In the genomic region with DNA sequence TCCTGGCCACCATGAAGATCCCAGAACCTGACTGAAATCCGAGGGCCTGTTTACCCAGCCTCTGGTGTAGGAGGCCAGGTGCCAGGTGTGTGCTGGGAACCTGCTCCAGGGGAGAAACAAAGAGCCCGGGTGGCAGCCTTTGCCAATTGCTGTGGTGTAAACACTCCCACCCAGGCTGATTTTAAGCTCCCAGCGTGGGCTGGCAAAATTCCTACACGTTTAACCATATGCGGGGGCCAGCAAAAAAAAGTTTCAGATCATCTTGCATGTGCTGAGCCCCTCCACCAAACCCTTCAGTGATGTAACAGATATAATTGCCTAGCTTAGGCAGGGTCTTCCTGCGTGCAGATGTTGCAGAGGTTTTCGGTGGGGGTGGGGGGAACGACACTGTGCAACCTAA, we compare ENCODE assay signal across 20 mouse cellular contexts. TPM values are rescaled to one million over a fixed set of nuclear protein-coding genes. Genes with fewer than 3 reads are reported as not detected.
DNase-seq lines count a peak whose midpoint lies in the region; ATAC-seq and TF ChIP-seq lines count a peak whose summit lies in the region.
"Had no signal": no experiment of that assay in that cellular context is flagged by ENCODE, and none has a peak within 500 bp of the region (broad histone marks: within the 10 kb centered on the region; RNA-seq: fewer than 3 reads in every experiment).

No protein-coding gene starts in this region.

- no peak for ATAC-seq in intestine, embryonic 14.5 days (replicated peaks; ENCODE audit: low FRiP score, low TSS enrichment, low read depth)
- ATAC-seq in intestine, postnatal 0 days, result no peak
- ATAC-seq in embryonic facial prominence, embryonic 13.5 days (ENCODE audit: insufficient number of reproducible peaks, insufficient read depth, low FRiP score, low TSS enrichment, low read depth), result no peak
- no peak for ATAC-seq in intestine, embryonic 15.5 days
- ATAC-seq in stomach, embryonic 16.5 days (ENCODE audit: insufficient read depth, low FRiP score), result no peak
- ATAC-seq: activated CD4-positive, CD25-positive, alpha-beta regulatory T cell, adult 4 months; forebrain, embryonic 15.5 days; Patski had no signal

- H3K36me3 ChIP-seq in intestine, embryonic 14.5 days (ENCODE audit: control insufficient read depth, insufficient read depth, low read length), result no peaks in the 10 kb centered on the region
- no peaks in the 10 kb centered on the region for H3K36me3 ChIP-seq in intestine, postnatal 0 days (ENCODE audit: control insufficient read depth, insufficient read depth)
- no peaks in the 10 kb centered on the region for H3K36me3 ChIP-seq in embryonic facial prominence, embryonic 13.5 days
- H3K36me3 ChIP-seq in intestine, embryonic 15.5 days, result no peaks in the 10 kb centered on the region
- H3K36me3 ChIP-seq in stomach, embryonic 16.5 days (ENCODE audit: control insufficient read depth, insufficient read depth, low read length), result no peaks in the 10 kb centered on the region
- H3K36me3 ChIP-seq: forebrain, embryonic 15.5 days; heart, embryonic 15.5 days; hindbrain, embryonic 10.5 days had no signal

- DNase-seq in intestine, embryonic 14.5 days (ENCODE audit: low spot score), result no peak
- DNase-seq in gastrocnemius, postnatal 10 days, result no peak
- no peak for DNase-seq in natural killer cell, adult 2 months (ENCODE audit: low spot score in 2 of 2)
- DNase-seq: adrenal gland, postnatal 14 days; cerebellum, adult 11-12 months; cerebellum, adult 9-10 months; cerebellum, postnatal 25 days; heart, adult 2 months had no signal

- no peaks in the 10 kb centered on the region for H3K9me3 ChIP-seq in intestine, embryonic 14.5 days (ENCODE audit: control insufficient read depth, low read length)
- H3K9me3 ChIP-seq in intestine, postnatal 0 days (ENCODE audit: control insufficient read depth), result no peaks in the 10 kb centered on the region
- no peaks in the 10 kb centered on the region for H3K9me3 ChIP-seq in embryonic facial prominence, embryonic 13.5 days
- no peaks in the 10 kb centered on the region for H3K9me3 ChIP-seq in intestine, embryonic 15.5 days
- no peaks in the 10 kb centered on the region for H3K9me3 ChIP-seq in stomach, embryonic 16.5 days (replicated peaks; ENCODE audit: control insufficient read depth, low read length)
- H3K9me3 ChIP-seq: forebrain, embryonic 15.5 days; heart, embryonic 15.5 days; hindbrain, embryonic 10.5 days had no signal

- no peaks in the 10 kb centered on the region for H3K27me3 ChIP-seq in intestine, embryonic 14.5 days (replicated peaks; ENCODE audit: control insufficient read depth, insufficient read depth, low read length)
- no peaks in the 10 kb centered on the region for H3K27me3 ChIP-seq in intestine, postnatal 0 days (replicated peaks; ENCODE audit: control insufficient read depth, insufficient read depth, low read length)
- H3K27me3 ChIP-seq in embryonic facial prominence, embryonic 13.5 days, result no peaks in the 10 kb centered on the region
- H3K27me3 ChIP-seq in intestine, embryonic 15.5 days (replicated peaks), result no peaks in the 10 kb centered on the region
- no peaks in the 10 kb centered on the region for H3K27me3 ChIP-seq in stomach, embryonic 16.5 days (ENCODE audit: control insufficient read depth, insufficient read depth, low read length)
- H3K27me3 ChIP-seq: CH12.LX; forebrain, embryonic 15.5 days; heart, embryonic 15.5 days; Patski had no signal

- H3K4me3 ChIP-seq in intestine, embryonic 14.5 days (ENCODE audit: low read depth, low read length), result no peak overlapping the region
- H3K4me3 ChIP-seq in intestine, postnatal 0 days (ENCODE audit: low read depth, low read length), result no peak overlapping the region
- H3K4me3 ChIP-seq in embryonic facial prominence, embryonic 13.5 days, result no peak overlapping the region
- no peak overlapping the region for H3K4me3 ChIP-seq in intestine, embryonic 15.5 days (replicated peaks)
- no peak overlapping the region for H3K4me3 ChIP-seq in stomach, embryonic 16.5 days (replicated peaks; ENCODE audit: low read length)
- H3K4me3 ChIP-seq: forebrain, embryonic 15.5 days; heart, adult 2 months; heart, embryonic 15.5 days; hindbrain, embryonic 10.5 days had no signal

- no peak overlapping the region for H3K4me2 ChIP-seq in intestine, embryonic 14.5 days (ENCODE audit: low read length)
- no peak overlapping the region for H3K4me2 ChIP-seq in intestine, postnatal 0 days (replicated peaks; ENCODE audit: low read depth)
- no peak overlapping the region for H3K4me2 ChIP-seq in embryonic facial prominence, embryonic 13.5 days
- no peak overlapping the region for H3K4me2 ChIP-seq in intestine, embryonic 15.5 days (replicated peaks)
- no peak overlapping the region for H3K4me2 ChIP-seq in stomach, embryonic 16.5 days (ENCODE audit: low read depth, low read length)
- H3K4me2 ChIP-seq: forebrain, embryonic 15.5 days; heart, embryonic 11.5 days; heart, embryonic 15.5 days; hindbrain, embryonic 14.5 days had no signal

- no peak overlapping the region for H3K9ac ChIP-seq in intestine, embryonic 14.5 days (ENCODE audit: low read length)
- H3K9ac ChIP-seq in intestine, postnatal 0 days (ENCODE audit: low read depth, low read length), result no peak overlapping the region
- H3K9ac ChIP-seq in embryonic facial prominence, embryonic 13.5 days, result no peak overlapping the region
- H3K9ac ChIP-seq in intestine, embryonic 15.5 days, result no peak overlapping the region
- no peak overlapping the region for H3K9ac ChIP-seq in stomach, embryonic 16.5 days (ENCODE audit: low read length)
- H3K9ac ChIP-seq: forebrain, embryonic 15.5 days; heart, embryonic 15.5 days; hindbrain, embryonic 14.5 days had no signal

- H3K4me1 ChIP-seq in intestine, embryonic 14.5 days (replicated peaks; ENCODE audit: control insufficient read depth, insufficient read depth, low read length), result peaks cover 22% of the 10 kb centered on the region
- peaks cover 11% of the 10 kb centered on the region for H3K4me1 ChIP-seq in intestine, postnatal 0 days (replicated peaks; ENCODE audit: control insufficient read depth, insufficient read depth, low read length)
- peaks cover 61% of the 10 kb centered on the region for H3K4me1 ChIP-seq in embryonic facial prominence, embryonic 13.5 days
- H3K4me1 ChIP-seq in intestine, embryonic 15.5 days (replicated peaks), result peaks cover 40% of the 10 kb centered on the region
- H3K4me1 ChIP-seq in stomach, embryonic 16.5 days (ENCODE audit: control insufficient read depth, insufficient read depth, low read length), result peaks cover 41% of the 10 kb centered on the region

- WGBS in intestine, embryonic 14.5 days, result 53% methylated on average over 8 of the region's 8 CpGs
- WGBS in intestine, postnatal 0 days, result 52% methylated on average over 8 of the region's 8 CpGs
- WGBS in embryonic facial prominence, embryonic 13.5 days, result 24% methylated on average over 8 of the region's 8 CpGs
- WGBS in intestine, embryonic 15.5 days, result 54% methylated on average over 8 of the region's 8 CpGs
- WGBS in stomach, embryonic 16.5 days, result 52% methylated on average over 8 of the region's 8 CpGs

- no peak for TF ChIP-seq CTCF in intestine, postnatal 0 days (IDR thresholded peaks at IDR 0.05; ENCODE audit: low read depth)

- 0 out of 2 replicates have a peak overlapping the region, but pooled peaks have one; percentile 4 for H3K27ac ChIP-seq in intestine, embryonic 14.5 days (ENCODE audit: low read depth)
- no peak overlapping the region for H3K27ac ChIP-seq in intestine, postnatal 0 days (ENCODE audit: low read depth, low read length)
- H3K27ac ChIP-seq in embryonic facial prominence, embryonic 13.5 days, result peak overlapping the region; percentile 51; the same call in 1 of the 2 replicates
- H3K27ac ChIP-seq in intestine, embryonic 15.5 days, result 0 out of 2 replicates have a peak overlapping the region, but pooled peaks have one; percentile 36
- H3K27ac ChIP-seq in stomach, embryonic 16.5 days (ENCODE audit: low read length), result 0 out of 2 replicates have a peak overlapping the region, but pooled peaks have one; percentile 31
- H3K27ac ChIP-seq: forebrain, embryonic 15.5 days; hindbrain, embryonic 10.5 days; hindbrain, embryonic 14.5 days had no signal

RNA-seq across cellular contexts. Expression of a gene that starts 4.9 kb away (rescaled TPM):
- 22.6 and 25.5 TPM in 2 replicates for polyA plus RNA-seq in intestine, embryonic 14.5 days (2014; fragmentation: Nextera tagmentation; extraction: Ambion mirVana)
- polyA plus RNA-seq in intestine, postnatal 0 days (2015; fragmentation: Nextera tagmentation; extraction: Ambion mirVana), result 6.1 and 6.2 TPM in 2 replicates
- polyA plus RNA-seq in embryonic facial prominence, embryonic 13.5 days (2015; fragmentation: Nextera tagmentation; extraction: Ambion mirVana), result 24.1 and 26.1 TPM in 2 replicates
- polyA plus RNA-seq in intestine, embryonic 15.5 days (2015; fragmentation: Nextera tagmentation; extraction: Ambion mirVana), result 16.3 and 17.0 TPM in 2 replicates
- 20.1 and 20.6 TPM in 2 replicates for polyA plus RNA-seq in stomach, embryonic 16.5 days (2015; fragmentation: Nextera tagmentation; extraction: Ambion mirVana)
- total RNA-seq in gastrocnemius, postnatal 10 days (2021), result 10 to 100 TPM in 1 of 2 experiments, 1 to 10 TPM in 1; 7.3 to 10.3 TPM
- total RNA-seq: CH12.LX had no signal
